Mouse (Mus musculus): ENCODE data around the gene Xxylt1.

The Xxylt1 gene

DNA sequence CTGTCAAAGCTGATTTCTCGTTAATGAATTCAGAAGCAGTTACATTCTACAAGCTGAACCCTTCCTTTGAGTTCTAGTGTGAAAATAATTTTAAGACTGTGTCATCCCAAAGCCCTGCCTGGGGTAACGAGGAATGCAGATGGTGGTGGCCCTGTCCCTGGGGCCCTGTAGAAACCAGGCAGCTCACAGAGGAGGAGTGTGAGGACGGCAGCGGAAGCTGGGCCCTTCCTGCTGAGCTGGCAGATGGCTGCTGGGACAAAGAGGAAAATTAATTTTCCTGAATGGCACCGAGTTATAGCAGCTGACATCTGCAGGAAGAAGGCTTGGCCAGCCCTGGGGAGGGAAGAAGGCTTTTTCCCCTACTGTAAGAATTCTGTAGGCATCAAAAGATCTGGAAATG is 88.7 kb downstream of the Xxylt1 start:
- no peak for DNase-seq (ENCODE audit: low read depth, low spot score)

DNA sequence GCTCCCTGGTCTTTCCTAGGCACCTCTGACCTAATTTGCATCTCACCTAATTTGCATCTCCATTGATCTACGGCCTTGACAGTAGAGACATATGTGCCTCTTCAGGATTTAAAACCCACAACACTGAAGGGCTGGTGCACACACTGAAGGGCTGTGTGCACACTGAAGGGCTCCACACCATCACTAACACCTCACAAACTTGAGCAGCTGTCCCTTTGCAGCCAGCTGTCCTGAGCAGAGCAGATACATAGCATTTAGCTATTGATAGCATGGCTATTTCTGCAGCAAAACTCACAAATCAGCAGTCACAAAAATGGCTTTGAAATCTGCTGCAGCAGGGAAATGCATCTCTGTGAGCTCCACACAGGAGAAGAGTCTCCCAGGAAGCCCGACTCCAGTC is 90.6 kb downstream of the Xxylt1 start:
- no peak for DNase-seq (ENCODE audit: low read depth, low spot score)

GRCm38 (mm10) chr16:30988225-30988624 is 93.0 kb downstream of the Xxylt1 start:
- no peak for DNase-seq (ENCODE audit: low read depth, low spot score)

DNA sequence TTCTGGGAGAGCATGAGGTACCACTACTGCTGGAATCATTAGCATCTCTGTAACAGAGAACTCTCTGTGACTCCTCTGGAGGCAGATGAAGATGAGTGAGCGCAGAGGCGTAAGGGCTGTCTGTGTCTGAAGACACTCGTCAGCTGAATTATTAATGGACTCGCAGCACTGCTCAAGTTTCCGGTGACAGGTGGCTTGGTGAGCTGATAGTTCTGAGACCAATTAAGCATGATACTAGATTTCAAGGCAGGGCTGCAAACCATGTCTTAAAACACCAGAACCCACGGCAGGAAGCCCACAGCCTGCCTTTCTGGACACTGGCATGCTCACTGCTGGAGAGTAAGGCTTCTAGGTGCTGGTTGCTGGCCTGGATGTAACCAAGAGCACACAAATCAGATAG is 93.5 kb downstream of the Xxylt1 start:
- no peak for DNase-seq (ENCODE audit: low read depth, low spot score)

- DNase-seq (ENCODE audit: low read depth, low spot score): no peak
Measured at GRCm38 (mm10) chr16:30984826-30985545, 96.2 kb downstream of the Xxylt1 start.

GRCm38 (mm10) chr16:30984101-30984500 is 97.1 kb downstream of the Xxylt1 start:
- no peak for DNase-seq (ENCODE audit: low read depth, low spot score)

DNA sequence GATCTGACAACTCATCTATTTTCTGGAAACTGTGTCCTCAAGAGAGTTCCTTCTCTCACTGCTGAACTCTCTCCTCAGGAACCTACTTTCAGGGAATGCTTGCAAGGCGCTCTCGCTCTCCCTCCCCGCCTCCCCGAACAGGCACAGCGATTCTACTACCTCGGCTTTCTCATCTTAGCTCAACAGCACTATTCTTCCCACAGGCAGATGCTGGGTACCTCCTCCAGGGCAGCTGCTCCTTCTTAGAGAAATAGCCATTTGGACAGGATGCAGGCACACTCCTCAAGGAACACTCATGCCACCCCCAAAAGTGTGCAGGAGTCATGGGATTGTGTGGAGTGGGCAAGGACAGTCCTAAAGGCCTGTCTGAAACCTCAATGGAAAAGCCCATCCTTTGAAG is 97.5 kb downstream of the Xxylt1 start:
- no peak for DNase-seq (ENCODE audit: low read depth, low spot score)

DNA sequence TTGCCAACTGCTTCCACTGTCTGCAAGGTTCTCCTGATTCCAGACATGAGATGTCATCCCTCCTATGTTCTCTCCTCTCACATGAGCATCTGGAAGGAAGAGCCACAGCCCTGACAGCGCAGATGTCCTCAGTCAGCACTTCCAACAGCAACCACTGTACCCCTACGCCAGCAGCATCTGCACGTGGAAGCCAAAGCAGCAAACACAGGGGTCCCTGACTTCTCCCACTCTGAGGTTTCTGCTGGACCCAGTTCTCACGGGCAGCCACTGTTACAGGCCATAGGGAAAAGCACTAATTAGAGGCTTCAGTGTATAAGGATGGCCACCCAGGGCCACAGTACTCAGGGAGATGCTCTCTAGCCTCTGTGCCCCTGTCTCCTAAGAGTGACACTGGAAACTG is 98.0 kb downstream of the Xxylt1 start:
- no peak for DNase-seq (ENCODE audit: low read depth, low spot score)

DNA sequence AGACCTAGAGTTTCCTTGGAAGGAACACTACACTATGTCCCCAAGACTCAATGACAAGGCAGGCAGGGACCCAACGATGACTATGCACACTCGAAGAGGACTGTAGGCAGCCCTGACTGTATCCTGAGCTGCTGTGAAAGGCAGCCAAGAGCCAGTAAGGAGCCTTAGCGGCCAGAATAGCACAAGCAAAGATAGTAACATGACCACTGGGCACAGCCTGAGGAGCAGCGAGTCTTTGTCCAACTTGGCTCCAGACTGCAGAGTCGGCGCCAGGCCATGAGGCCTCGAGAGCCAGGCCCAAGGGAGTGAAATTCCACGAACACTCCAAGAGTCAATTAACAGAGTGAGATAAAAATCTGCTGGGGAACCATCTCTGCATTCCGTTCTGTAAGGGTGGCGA is 99.9 kb downstream of the Xxylt1 start:
- DNase-seq (ENCODE audit: low read depth, low spot score): no peak

DNA sequence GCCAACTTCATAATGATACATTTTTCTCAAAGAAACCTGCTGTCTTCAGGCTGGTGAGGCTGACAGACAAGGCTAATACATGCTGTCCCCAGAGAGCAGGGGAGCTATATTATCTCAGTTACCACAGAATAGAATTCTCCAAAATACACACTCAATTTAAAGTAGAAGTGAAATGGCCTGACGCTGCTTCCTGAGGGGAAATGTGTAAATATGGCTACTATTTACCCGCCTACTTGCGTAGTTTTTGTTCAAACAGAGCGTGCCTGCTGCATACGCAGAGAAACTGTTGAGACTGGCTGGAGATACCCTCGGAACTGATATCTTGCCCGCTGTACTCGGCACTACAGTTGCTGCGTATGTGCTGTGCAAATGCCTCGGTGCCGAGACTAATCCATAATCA is 101.3 kb downstream of the Xxylt1 start:
- DNase-seq (ENCODE audit: low read depth, low spot score): no peak

DNA sequence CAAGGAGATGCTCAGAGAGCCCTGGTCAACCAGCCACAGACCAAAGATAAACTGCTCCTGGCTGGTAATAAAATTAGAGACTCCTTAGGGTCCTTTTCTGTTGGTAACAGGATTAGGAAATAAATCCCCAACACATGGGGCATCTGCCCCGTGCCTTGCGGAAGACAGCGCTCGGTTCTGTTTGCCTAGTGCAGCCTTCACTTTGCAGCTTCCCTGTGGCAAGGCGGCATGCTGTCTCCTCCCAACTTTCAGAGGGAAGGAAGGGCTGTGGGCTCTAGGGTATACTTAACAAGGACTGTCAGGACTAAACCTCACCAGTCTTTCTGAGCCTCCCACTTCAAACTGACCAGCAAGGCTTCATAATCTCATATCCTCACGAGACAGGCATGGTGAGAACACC is 103.5 kb downstream of the Xxylt1 start:
- DNase-seq (ENCODE audit: low read depth, low spot score): no peak

DNA sequence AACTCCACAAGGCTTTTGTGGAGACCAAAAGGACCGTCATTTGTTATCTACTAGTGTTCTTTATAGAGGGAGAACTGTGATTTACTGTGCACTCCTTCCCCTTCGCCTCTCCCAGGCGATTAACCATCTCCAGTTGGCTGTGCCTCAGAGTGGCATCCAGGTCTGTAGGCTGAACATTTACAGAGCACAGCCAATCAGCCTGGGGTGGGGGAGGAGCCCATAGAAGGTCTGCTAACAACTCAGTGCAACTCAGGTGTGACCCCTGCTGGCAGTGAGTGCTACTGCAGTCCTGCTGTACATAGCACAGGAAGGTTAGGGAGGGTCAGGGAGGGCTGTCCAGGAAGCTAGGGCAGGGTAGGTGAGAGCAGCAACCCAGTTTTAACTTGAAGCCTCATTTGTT is 104.0 kb downstream of the Xxylt1 start:
- DNase-seq (ENCODE audit: low read depth, low spot score): peak; percentile 95

GRCm38 (mm10) chr16:30974549-30974948 is 106.7 kb downstream of the Xxylt1 start:
- DNase-seq (ENCODE audit: low read depth, low spot score): no peak

DNA sequence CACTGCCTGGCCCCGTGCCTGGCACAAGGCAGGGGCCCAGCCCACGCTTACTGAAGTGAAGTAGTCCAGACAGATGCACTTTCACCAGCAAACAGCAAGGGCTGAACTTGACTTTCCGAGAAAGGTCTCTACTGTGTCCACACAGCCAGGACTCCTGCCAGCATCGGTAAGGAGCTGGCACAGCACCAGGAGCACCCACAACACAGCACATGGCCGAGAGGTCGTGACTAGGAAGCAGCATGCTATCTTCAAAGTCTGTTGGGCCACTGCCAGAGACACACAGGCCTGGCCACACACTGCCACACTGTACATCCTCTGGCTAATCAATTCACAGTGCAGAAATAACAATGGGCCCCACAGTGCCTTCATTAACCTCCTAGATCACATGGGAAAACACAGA is 107.8 kb downstream of the Xxylt1 start:
- DNase-seq (ENCODE audit: low read depth, low spot score): no peak

- peak; percentile 55 for DNase-seq (ENCODE audit: low read depth, low spot score)
Measured at GRCm38 (mm10) chr16:30971950-30972541, 109.2 kb downstream of the Xxylt1 start.

DNA sequence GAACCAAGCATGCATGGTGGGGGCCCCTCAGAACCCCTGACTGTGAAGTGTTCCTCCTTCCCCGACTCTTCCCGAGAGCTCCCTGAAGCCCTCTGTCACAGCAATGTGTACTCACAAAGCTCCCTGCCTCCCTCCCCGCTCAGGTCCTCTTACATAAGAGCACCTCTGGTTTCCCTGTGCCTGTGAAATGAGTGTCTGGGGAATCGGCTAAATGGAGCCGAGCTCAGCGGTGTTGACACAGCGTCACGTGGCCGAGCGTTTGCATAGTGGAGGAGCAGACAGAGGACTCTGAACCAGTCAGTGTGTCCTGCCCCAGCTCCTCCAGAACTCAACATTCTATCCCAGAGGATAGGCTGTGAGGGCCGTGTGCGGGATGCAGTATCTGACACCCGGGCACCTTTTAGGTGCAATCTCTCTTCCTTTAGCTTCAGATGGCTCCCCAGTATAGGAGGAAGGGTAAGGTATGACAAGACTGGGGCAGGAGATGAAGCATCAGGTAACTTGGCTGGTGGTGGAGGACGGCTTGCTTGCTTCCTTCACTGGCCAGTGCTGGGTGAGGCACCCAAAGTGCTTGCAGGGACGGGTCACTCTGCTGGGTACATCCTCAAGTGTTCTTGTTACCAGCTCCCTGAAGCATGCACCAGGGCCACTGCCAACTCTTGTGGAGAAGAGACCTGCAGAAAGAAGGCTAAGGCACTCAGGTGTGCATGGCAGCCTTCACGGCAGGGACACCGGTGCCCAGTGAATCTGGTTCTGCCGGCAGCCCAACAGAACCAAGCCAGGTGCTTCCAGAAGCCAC is 111.8 kb downstream of the Xxylt1 start:
- peak; percentile 36 for DNase-seq (ENCODE audit: low read depth, low spot score)

DNA sequence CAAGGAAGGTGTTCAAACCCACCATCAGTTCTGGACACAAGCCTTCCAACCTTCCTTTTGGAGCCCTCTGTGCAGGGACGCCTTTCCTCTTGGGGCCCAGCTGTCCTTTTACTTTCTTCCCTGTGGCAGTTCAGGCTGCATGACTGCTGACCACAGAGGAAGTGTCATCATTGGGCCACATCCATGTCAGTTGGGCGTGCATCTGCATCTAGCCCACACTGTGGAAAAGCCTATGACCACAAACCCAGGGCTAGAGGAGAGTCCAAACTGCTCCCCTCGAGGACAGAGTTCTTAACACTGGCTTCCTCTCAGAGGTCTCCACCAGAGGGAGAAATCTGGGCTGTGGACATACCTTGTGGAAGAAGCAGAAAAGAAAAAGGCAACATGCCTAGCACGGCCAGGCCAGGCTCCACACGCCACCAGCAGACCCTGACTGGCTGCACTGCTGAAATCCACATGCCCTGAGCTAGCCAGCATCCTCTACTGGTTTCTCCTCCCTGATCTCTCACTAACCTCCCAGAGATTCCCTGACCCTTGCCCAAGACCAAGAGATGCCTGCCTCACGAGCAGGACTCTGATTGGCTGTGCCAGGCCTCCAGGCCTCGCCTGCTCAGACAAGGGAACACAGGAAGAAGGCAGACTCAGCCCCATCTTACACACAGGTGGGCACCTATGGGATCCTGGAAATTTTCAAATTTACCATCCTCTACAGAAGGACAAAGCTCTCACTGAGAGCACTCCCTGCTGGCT is 112.7 kb downstream of the Xxylt1 start:
- DNase-seq (ENCODE audit: low read depth, low spot score): no peak

DNA sequence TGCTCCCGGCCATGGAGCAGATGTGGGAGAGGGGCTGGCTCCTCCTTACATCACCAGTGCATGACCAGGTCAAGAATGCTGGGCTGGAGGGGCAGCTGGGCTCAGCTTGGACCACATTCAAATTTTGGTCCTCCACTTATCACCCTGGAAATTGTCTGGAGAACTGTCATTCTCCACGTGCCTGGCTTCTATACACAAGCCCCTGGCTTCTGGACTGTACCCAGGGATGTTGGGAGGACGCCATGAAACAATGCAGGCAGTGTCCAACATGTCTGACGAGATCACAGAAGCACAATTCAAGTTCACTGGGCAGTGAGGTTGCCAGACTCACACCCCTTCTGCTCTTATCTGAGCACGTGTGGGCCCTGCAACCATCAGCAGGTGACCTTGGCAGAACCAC is 114.5 kb downstream of the Xxylt1 start:
- DNase-seq (ENCODE audit: low read depth, low spot score): no peak

DNA sequence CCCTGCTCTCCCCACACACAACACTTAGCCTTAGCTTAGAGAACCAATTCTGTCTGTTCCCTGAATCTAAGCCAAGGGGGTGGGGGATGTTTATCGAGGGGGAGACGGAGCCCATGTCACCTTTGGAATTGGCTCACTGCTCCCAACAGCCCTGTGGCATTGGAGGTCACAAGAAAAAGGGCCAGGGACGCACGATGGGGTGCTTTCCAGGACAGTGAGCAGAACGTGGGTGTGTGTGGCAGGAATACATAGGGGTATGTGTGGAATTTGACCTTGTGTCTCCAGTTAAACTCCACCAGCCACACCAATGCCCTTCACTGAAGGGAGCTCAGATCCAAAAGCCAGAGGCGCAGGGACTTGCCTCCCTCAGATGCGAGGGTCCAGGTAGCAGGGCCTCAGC is 116.3 kb downstream of the Xxylt1 start:
- DNase-seq (ENCODE audit: low read depth, low spot score): peak; percentile 91

DNA sequence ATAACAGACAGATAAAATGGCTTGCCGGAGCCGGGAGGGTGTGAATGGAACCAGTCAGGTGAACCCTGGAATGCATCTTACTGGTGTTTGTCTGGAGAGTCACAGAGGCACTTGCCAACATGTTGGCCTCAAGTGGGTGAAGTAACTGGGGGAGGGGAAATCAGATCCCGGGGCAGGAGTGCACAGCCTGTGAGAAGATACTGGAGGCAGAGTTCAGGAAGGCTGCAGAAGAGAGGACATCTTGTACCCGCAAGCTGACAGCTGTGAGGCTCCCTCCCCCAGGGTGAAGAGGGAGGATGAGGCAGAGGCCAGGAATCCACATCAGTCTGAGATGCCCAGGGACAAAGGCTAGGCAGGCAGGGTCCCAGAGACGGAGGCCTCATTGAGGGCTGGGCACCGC is 116.8 kb downstream of the Xxylt1 start:
- DNase-seq (ENCODE audit: low read depth, low spot score): no peak

DNA sequence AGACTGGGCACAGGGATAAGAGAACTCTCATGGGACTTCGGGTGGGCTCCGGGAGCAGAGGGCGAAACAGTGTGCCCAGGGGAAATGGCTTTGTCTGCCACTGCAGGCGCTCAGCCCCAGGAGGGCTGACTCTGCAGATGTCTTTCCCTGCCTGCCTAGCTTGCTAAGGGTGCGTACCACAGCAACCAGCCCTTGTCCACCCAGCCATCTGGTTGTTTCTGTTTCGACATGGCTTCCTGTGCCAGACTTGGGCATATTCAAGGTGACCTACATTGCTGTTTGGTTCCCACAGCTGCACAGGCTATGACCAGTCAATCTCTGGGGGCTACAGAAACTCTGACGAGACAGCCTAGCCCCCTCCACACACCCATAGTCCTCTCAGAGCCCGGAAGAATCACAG is 118.7 kb downstream of the Xxylt1 start:
- DNase-seq (ENCODE audit: low read depth, low spot score): no peak

DNA sequence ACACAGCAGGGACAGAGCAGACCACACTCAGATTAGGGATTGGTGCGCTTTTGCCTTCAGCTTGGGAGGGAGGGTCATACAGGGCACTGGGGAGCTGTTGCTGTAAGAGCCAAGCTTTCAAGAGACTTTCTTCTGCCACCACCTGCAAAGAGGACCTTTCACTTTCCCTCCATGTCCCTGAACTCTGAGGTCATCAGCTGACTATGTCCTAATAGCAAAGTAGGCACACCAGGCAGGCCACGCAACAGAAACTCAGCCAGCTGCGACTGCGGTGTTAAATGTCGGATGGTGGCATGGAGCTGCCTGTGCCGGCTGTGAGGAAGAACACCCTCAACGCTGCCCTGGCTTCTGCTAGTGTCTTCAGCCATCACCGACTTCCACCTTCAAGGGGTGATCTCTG is 120.1 kb downstream of the Xxylt1 start:
- no peak for DNase-seq (ENCODE audit: low read depth, low spot score)

Data from R1 (cell line).